Mouse (Mus musculus) testis, postnatal 10 days (tissue): ENCODE data around the gene Sema4f.

Experiments used
- DNase-seq: peaks from one replicate; pipeline ENCODE4 v3.0.0; 2021; ENCODE audit warnings: low spot score

Gene Sema4f

DNA sequence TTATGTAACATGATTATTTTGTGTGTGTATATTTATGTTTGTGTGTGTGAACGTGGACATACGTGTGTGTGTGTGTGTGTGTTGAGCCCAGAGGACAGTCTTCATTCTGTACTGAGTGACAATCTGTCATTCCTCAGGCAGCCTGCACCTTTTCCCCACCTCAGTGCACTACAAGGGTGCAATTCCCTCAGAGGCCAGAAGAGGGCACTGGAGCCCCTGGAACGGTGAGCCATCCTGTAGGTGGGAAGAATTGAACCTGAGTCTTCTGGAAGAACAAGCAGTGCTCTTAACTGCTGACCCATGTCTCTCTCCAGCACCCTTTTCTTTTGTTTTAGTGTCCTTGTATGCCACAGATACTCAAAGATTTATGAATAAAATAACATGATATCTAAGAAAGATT, 23.7 kb downstream of the Sema4f start:
- DNase-seq = peak; percentile 78

GRCm38 (mm10) chr6:82913336-82914247, 26.0 kb downstream of the Sema4f start:
- DNase-seq = no peak

- DNase-seq = no peak
Observed at GRCm38 (mm10) chr6:82911303-82911702, 28.3 kb downstream of the Sema4f start.

GRCm38 (mm10) chr6:82909136-82909855, 30.3 kb downstream of the Sema4f start:
- no peak for DNase-seq

DNA sequence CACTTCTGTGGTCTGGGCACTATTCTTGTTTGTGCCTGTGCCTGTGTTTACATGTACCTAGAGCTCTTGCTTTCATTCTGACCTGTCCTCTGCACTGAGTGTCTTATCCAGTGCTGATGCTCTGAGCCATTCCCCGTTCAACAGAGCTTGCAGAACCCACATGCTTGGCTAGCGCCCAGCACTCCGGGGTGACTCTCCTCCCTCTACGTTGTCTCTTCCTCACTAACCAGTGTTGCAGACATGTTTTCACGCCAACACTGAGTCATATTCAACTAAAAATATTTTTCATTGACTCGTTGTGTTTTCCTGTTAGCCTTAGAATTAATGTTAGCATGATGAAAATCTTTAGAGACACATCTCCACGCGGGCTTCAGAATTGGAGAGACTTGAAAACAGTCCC, 31.5 kb downstream of the Sema4f start:
- no peak for DNase-seq

DNA sequence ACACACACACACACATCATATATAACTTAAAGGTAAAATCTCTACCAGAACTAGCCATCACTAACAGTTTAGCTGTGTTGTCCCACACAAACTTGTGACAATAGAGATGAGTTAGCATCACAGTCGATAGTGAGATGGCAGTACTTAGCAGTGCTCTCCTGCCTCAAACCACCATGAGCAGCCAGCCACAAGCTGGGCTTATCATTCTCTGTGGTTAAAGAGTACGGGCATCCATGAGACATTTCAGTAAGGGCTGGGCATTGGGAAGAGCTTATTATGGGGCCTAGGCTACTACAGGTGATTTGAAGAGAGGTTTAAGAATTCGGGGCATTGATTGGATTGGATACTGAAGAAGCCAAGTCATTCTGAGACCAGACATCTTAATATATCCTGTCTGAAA, 32.6 kb downstream of the Sema4f start:
- no peak for DNase-seq

GRCm38 (mm10) chr6:82902559-82902958, 37.0 kb downstream of the Sema4f start:
- DNase-seq = no peak

DNA sequence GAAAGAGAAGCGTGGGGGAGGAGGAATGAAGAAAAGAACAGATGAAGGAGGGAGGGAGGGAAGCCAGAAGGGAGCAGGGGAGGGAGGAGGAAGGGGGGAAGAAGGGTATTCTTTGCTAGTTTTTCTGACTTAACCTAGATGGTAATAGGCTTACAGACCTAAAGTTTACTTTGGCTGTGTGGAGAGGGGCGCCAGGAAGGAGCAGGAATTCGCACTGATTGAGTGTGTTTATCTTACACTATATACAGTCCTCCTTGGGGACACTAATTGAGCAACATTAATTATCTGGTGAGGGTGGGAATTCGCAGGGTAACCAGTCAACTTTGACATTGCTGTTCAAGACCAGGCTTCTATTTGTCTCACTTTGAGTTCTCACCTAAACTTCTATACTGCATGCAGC, 40.8 kb downstream of the Sema4f start:
- no peak for DNase-seq

GRCm38 (mm10) chr6:82898227-82898626, 41.3 kb downstream of the Sema4f start:
- DNase-seq = no peak

GRCm38 (mm10) chr6:82897311-82897710, 42.3 kb downstream of the Sema4f start:
- DNase-seq = no peak

DNA sequence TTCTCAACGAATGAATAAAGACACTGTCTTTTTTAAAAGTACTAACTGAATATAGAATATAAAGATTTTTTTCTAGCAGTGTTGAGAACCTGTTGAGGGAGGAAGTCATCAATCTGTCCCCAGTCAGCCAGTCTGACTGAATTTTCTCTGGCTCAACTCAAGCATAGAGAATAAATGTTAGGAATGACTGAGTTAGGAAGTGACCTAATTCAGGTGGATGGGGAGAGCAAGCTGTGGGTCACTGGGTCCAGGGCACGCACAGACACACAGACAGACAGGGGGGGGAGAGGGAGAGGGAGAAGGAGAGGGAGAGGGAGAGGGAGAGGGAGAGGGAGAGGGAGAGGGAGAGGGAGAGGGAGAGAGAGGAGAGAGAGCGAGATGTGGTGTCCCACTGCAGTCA, 46.2 kb downstream of the Sema4f start:
- DNase-seq = no peak

- peak; percentile 66 for DNase-seq
Observed at GRCm38 (mm10) chr6:82892540-82892939, 47.0 kb downstream of the Sema4f start.

- DNase-seq = no peak
Observed at GRCm38 (mm10) chr6:82891488-82891887, 48.1 kb downstream of the Sema4f start.

- DNase-seq = peak; percentile 59
Observed at GRCm38 (mm10) chr6:82886330-82886729, 53.2 kb downstream of the Sema4f start.

DNA sequence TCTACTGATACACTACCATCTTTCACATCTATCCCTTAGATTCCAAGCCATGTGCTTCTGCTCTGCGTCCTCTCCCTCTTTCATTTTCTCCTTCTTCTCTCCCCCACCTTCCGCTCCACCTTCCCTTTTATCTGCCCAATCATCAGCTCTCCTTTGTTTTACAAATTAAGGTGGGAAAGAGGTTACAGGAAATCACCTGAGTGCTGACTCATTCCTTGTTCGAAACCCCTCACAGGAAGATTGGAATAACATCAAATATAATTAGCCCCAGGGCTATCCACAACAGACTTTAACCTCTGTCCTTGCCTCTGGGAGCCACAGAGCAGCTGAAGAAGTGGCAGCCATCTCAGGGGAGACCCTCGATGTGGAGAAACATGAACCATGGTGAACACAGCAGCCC, 53.7 kb downstream of the Sema4f start:
- DNase-seq = no peak

DNA sequence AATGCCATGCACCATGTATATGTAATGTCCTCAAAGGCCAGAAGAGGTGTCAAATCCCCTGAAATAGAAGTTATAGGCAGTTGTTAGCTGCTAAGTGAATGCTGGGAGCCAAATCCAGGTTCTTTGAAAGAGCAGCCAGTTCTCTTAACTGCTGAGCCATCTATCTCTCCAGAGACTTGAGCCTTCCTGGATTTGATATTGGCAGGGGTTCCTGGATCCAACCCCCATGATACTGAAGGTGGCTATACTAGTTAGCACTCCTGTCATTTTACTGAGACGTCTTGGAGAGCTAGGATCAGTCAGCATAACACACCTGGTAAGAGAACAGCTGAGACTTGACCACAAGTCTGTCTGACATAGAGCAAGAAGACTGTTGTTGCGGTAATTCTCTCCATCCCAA, 54.1 kb downstream of the Sema4f start:
- no peak for DNase-seq

- no peak for DNase-seq
Observed at GRCm38 (mm10) chr6:82884570-82884969, 55.0 kb downstream of the Sema4f start.

DNA sequence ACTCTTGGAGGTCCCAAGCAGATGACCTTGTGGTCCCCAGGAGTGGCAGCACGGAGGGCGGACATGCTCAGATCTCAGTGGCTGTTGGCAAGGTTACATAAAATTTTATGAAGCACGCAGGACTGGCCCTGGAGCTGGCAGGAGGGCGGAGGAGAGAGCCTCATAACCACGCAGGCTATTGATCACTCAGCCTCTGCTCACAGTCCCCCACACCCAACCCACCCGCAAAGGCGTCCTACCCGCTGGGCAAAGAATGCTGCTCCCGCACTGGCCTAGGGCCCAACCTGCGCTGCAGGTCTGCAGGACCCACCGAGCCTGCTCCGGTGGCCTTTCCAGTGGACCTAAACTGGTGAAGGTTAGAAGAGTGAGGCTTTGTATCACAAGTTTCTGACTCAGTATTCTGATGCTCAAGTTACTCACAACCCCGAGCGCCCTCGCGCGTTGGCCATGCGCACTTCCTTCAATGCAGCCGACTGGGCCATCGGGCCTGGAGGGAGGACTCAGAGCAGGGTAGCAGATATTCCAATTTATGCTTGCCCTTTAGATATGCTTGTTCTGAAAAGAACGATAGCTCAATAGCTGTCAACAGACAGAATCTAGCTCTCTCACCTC, 58.0 kb downstream of the Sema4f start:
- DNase-seq = peak; percentile 85

- peak; percentile 78 for DNase-seq
Observed at GRCm38 (mm10) chr6:82880807-82881206, 58.8 kb downstream of the Sema4f start.

- DNase-seq = no peak
Observed at GRCm38 (mm10) chr6:82879463-82880089, 60.0 kb downstream of the Sema4f start.

- DNase-seq = no peak
Observed at GRCm38 (mm10) chr6:82875509-82875935, 64.0 kb downstream of the Sema4f start.

DNA sequence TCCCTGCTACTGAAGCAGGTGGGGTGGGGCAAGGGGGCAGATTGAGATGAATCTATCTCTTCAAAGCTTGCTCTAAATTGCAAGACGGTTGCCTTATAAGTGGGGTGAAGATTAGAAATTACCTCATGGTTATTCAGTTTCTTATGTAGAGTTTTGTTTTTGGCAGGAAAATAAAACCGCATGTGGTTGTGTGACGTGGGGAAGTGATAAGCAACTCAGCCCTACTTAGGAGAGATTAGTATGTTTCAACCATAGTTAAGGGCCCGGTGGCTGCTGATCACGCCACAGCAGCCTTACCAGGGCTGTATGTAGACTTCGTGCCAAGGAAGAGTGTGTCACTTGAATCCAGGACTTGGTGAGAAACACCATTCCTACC, 67.2 kb downstream of the Sema4f start:
- no peak for DNase-seq
